ENCODE assay signal across 18 mouse cellular contexts in the genomic region with DNA sequence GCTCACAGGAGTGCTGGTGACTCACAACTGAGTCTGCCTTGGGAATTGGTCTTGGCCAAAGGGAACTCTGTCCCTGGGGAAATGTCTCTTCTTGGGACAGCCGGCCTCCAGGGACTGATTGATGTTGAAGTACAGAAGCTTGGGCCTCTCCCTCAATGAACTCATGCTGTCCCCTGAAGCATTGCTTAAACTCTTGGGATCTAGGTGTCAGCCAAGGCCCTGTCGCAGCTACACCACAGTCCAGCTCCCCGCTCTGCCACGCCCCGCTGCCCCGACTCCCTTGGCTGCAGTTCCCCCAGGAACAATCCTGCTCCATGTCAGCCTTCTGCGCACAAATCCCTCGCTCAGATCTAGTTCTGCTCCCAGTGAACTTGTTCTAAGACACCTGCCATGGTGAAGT. TPM values are rescaled to one million over a fixed set of nuclear protein-coding genes. Genes with fewer than 3 reads are reported as not detected.
DNase-seq lines count a peak whose midpoint lies in the region; ATAC-seq and TF ChIP-seq lines count a peak whose summit lies in the region.
"Had no signal": no experiment of that assay in that cellular context is flagged by ENCODE, and none has a peak within 500 bp of the region (broad histone marks: within the 10 kb centered on the region; RNA-seq: fewer than 3 reads in every experiment).

No protein-coding gene starts in this region.

- no peaks in the 10 kb centered on the region for H3K9me3 ChIP-seq in kidney, postnatal 0 days (replicated peaks; ENCODE audit: low read length)

- WGBS in kidney, postnatal 0 days = 59% methylated on average over 8 of the region's 8 CpGs

- TF ChIP-seq CTCF in kidney, postnatal 0 days (IDR thresholded peaks at IDR 0.05; ENCODE audit: low read depth) = no peak

- peaks cover 5% of the 10 kb centered on the region; the same call in 1 of the 2 replicates for H3K4me1 ChIP-seq in kidney, postnatal 0 days (replicated peaks; ENCODE audit: insufficient read depth, low read length)
- H3K4me1 ChIP-seq: hindbrain, embryonic 13.5 days had no signal

- H3K27me3 ChIP-seq in kidney, postnatal 0 days (ENCODE audit: insufficient read depth, low read length) = no peaks in the 10 kb centered on the region
- H3K27me3 ChIP-seq: heart, embryonic 13.5 days; limb, embryonic 13.5 days; neural tube, embryonic 12.5 days had no signal

- no peak overlapping the region for H3K4me2 ChIP-seq in kidney, postnatal 0 days (ENCODE audit: low read length)
- H3K4me2 ChIP-seq: hindbrain, embryonic 13.5 days; limb, embryonic 13.5 days; neural tube, embryonic 12.5 days had no signal

- no peak overlapping the region for H3K9ac ChIP-seq in kidney, postnatal 0 days (ENCODE audit: low read depth, low read length)
- H3K9ac ChIP-seq: heart, embryonic 13.5 days; hindbrain, embryonic 13.5 days; limb, embryonic 13.5 days; neural tube, embryonic 12.5 days had no signal

- H3K36me3 ChIP-seq in kidney, postnatal 0 days (ENCODE audit: insufficient read depth, low read length) = no peaks in the 10 kb centered on the region
- H3K36me3 ChIP-seq: heart, embryonic 13.5 days; hindbrain, embryonic 13.5 days; limb, embryonic 13.5 days; neural tube, embryonic 12.5 days had no signal

- peak; percentile 69 for DNase-seq in adrenal gland, adult 2 months
- DNase-seq in adrenal gland, postnatal 4 days (ENCODE audit: low spot score in 2 of 2) = no peak
- peak; percentile 32 for DNase-seq in kidney, postnatal 0 days (ENCODE audit: low spot score)
- no peak for DNase-seq in kidney, adult 8-10 months
- DNase-seq in kidney, postnatal 25 days = peak; percentile 10 to 51
- peak; percentile 46 to 74 for DNase-seq in lung, postnatal 4 days
- DNase-seq in cerebellum, adult 9-11 months = no peak
- DNase-seq: cerebellum, adult 9-10 months; gastrocnemius, postnatal 25 days; layer of hippocampus, postnatal 36 days; thymus, postnatal 25 days had no signal

- no peak overlapping the region for H3K4me3 ChIP-seq in kidney, postnatal 0 days (replicated peaks; ENCODE audit: low read depth, low read length)
- H3K4me3 ChIP-seq: heart, embryonic 13.5 days; hindbrain, embryonic 13.5 days; limb, embryonic 13.5 days; neural tube, embryonic 12.5 days had no signal

- ATAC-seq in kidney, postnatal 0 days (replicated peaks; ENCODE audit: low FRiP score, low read depth) = 0 out of 2 replicates have a peak, but pooled peaks have one; percentile 40
- ATAC-seq in monocyte, adult 5-6 weeks (replicated peaks; ENCODE audit: insufficient number of reproducible peaks, low FRiP score, low TSS enrichment, poor library complexity, severe bottlenecking) = no peak
- ATAC-seq: intestine, postnatal 0 days; midbrain, embryonic 16.5 days had no signal

- no peak overlapping the region for H3K27ac ChIP-seq in kidney, postnatal 0 days
- H3K27ac ChIP-seq: heart, embryonic 13.5 days; hindbrain, embryonic 13.5 days; limb, embryonic 13.5 days; neural tube, embryonic 12.5 days had no signal

RNA-seq across cellular contexts. Expression of a gene that starts 34.1 kb away (rescaled TPM):
- 10 to 100 TPM in 1 of 2 experiments, 1 to 10 TPM in 1; 1.5 to 14.0 TPM for total RNA-seq in adrenal gland, adult 2 months (2021)
- 1.9 and 4.2 TPM in 2 replicates for polyA plus RNA-seq in adrenal gland, adult 2 months (2012; rRNA removed)
- total RNA-seq in adrenal gland, postnatal 4 days (2021) = 1 to 10 TPM; 3.6 to 4.3 TPM
- 0.30 and 0.36 TPM in 2 replicates for polyA plus RNA-seq in kidney, postnatal 0 days (2015; fragmentation: Nextera tagmentation; extraction: Ambion mirVana)
- total RNA-seq in monocyte, adult 5-6 weeks (2017) = 0.68 TPM in 1 of 3 replicates, not detected in the others
- total RNA-seq: gastrocnemius, postnatal 25 days had no signal

Comparison
In these comparisons a context has a peak if more than half of its experiments do, and no peak if none do; other contexts are left out.
1. DNase-seq: peak in adrenal gland, adult 2 months (single experiment), kidney, postnatal 0 days (single experiment), kidney, postnatal 25 days (2 of 2) and lung, postnatal 4 days (2 of 2); none in adrenal gland, postnatal 4 days (0 of 2), kidney, adult 8-10 months (0 of 2) and cerebellum, adult 9-11 months (single experiment).